Mouse (Mus musculus) heart, adult 11 months (tissue): ENCODE measurements around the gene Fbxo44.
A peak's percentile ranks its signal among the peaks of the same experiment; 100 is the strongest.
"Not testable (repeated sequence)": the region's sequence is repeated elsewhere in the genome, so short reads cannot be mapped to it uniquely, and the experiment has no call there.

ENCODE experiments used
- DNase-seq: peaks from one replicate; pipeline ENCODE4 v3.0.0; 2022

The Fbxo44 gene

GRCm38 (mm10) chr4:148160436-148161390 lies at the start of gene Fbxo44, which contains the start of gene Fbxo2:
TSS of gene Fbxo44 (minus strand) at chr4:148160482.
TSS of gene Fbxo2 (plus strand) at chr4:148160621.
- DNase-seq: no peak

- no peak for DNase-seq
Measured at GRCm38 (mm10) chr4:148204873-148205232, 44.6 kb upstream of the Fbxo44 start.

- no peak for DNase-seq
Measured at GRCm38 (mm10) chr4:148204061-148204872, 44.0 kb upstream of the Fbxo44 start.

DNA sequence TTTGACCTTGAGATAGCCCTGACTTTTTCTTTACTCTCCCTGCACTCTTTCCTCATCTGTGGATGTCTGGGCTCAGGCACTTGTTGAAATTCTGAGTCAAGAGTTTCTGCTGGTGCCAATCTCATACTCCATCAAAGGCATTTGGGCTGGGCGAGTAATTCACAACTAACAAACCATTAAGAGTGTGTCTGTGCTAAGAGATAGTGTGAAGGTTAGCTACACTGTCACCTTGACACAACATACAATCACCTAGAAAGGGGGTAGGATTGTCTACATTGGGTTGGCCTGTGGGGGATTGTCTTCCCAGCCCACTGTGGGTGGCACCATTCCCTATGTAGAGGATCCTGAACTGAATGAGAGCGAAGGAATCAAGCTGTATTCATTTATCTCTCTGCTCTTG lies 43.3 kb upstream of the Fbxo44 start:
- no peak for DNase-seq

- no peak for DNase-seq
Measured at GRCm38 (mm10) chr4:148198721-148199120, 38.4 kb upstream of the Fbxo44 start.

- DNase-seq: no peak
Measured at GRCm38 (mm10) chr4:148194400-148194799, 34.1 kb upstream of the Fbxo44 start.

DNA sequence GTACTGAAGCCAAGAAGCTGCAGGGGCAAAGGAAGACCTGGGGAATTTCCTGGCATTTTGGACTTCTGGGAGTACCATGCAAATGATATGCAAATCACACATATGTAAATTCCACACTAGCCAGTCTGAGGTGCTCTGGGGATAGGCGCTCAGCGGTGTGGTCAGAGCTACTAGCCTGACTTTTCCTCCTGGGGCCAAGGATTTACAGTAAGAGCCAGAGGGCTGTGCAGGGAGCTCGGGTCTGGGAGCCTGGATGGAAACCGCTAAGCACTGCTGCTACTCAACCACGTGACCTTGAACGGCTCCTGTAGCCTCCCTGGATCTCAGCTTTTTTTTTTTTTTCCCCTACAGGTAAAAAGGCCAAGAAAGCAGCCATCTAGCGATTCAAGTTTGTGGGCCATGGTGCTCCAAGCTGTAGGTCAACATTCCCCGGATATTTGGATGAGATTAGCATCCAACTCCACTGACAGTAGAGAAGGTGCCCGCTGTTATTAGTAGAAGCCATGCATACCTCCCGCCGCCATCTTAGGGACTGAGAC lies 32.5 kb upstream of the Fbxo44 start:
- DNase-seq: no peak

DNA sequence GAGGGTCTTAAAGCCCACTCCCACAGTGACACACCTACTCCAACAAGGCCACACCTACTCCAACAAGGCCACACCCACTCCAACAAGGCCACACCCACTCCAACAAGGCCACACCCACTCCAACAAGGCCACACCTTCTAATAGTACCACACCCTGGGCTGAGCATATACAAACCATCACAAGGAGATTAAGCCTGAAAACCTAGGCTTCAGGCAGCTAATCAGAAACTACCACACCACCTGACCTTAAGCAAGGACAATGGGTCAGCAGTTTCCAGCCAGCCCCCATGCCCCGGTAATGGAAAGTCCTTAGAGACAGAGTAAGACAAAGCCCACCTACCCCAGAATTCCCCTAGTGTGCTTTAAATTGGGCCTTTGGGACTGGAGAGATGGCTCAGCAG lies 28.5 kb upstream of the Fbxo44 start:
- DNase-seq: not testable (repeated sequence)

DNA sequence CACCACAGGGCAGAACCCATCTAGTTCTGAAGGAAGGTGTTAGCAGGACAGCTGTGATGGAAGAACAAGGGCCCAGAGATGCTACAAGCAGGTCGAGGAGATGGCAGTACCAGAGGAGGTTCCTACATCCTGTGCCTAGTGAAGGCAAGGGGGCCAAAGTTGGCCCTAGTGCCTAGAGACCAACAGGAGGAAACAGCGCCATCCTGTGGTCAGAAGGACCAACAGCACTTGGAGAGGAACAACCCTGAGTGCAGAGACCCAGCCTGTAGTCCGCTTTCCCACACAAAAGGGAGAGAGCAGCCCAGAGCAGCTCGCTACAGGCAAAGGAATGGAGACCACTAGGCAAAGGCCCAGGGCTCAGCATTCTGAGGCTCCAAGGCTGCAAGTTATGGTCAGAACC lies 25.5 kb upstream of the Fbxo44 start:
- DNase-seq: no peak

- DNase-seq: no peak
Measured at GRCm38 (mm10) chr4:148184564-148184963, 24.3 kb upstream of the Fbxo44 start.

- no peak for DNase-seq
Measured at GRCm38 (mm10) chr4:148182363-148182762, 22.1 kb upstream of the Fbxo44 start.

DNA sequence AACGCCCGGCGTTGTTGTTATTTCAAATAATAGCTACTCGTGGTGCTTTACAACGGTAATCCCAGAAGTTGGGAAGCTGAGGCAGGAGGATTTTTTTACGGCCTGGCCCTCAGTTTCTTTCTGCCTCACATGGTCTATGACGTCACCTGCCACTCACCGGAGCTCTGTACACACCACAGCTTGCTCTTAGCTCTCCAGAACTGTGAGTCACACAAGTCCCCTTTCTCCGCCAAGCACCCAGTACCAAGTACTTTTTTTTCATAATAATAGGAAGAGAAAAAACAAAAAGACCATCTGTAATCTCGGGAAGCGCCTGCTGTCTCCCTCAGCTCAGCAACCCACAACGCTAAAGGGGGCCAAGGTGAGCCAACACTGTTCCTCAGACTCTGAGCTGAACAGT lies 21.2 kb upstream of the Fbxo44 start:
- no peak for DNase-seq

GRCm38 (mm10) chr4:148177716-148178115 lies 17.4 kb upstream of the Fbxo44 start:
- DNase-seq: no peak

DNA sequence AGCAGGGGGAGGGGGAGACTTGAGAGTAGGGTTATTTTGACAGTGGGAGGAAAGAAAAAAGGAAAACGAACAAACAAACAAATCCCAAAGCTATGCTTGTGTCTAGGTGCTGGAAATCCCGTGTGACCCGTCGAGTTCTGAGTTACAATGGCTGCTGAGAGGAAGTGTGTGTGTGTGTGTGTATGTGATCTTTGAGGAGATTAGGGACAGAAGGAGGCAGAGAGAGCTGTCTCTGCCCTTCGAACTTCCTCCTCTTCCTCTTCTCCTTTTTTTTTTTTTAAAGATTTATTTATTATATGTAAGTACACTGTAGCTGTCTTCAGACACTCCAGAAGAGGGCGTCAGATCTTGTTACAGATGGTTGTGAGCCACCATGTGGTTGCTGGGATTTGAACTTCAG lies 16.3 kb upstream of the Fbxo44 start:
- DNase-seq: not testable (repeated sequence)

DNA sequence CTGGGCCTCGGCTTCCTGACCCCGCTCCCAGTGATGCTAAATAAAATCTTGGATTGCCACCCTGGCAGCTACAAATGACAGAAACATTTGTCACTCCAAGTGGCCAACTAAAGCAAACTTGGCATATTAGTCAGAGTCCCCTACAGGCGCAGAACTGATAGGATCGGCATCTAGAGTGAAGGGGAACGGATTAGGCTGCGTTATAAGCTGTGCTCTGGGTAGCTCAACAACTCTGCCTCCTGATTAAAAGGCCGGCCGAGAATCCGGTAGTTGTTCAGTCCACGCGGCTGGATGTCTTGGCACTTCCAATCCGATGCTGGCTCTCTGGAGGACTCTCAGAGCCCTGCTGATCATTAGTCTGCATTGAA lies 14.2 kb upstream of the Fbxo44 start:
- DNase-seq: no peak

- DNase-seq: no peak
Measured at GRCm38 (mm10) chr4:148173811-148174494, 13.7 kb upstream of the Fbxo44 start.

GRCm38 (mm10) chr4:148171261-148171660 lies 11.0 kb upstream of the Fbxo44 start:
- DNase-seq: no peak

- DNase-seq: no peak
Measured at GRCm38 (mm10) chr4:148170842-148171241, 10.6 kb upstream of the Fbxo44 start.

GRCm38 (mm10) chr4:148169586-148169985 lies 9.3 kb upstream of the Fbxo44 start:
- DNase-seq: no peak

DNA sequence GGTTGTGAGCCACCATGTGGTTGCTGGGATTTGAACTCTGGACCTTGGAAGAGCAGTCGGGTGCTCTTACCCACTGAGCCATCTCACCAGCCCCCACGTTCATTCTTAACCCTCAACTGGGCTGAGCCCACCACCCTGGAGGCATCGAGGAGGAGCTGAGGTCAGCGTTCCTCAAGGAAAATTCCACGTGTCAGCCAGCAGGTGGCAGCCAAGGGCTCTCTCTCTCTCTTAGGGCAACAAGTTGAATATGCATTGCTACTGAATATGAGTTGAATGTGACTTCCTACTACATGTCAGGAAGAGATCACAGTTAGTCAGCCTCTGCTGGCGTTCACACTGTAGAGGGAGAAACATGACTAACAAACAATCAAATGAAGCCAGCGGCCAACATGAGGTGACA lies 8.0 kb upstream of the Fbxo44 start:
- DNase-seq: no peak

DNA sequence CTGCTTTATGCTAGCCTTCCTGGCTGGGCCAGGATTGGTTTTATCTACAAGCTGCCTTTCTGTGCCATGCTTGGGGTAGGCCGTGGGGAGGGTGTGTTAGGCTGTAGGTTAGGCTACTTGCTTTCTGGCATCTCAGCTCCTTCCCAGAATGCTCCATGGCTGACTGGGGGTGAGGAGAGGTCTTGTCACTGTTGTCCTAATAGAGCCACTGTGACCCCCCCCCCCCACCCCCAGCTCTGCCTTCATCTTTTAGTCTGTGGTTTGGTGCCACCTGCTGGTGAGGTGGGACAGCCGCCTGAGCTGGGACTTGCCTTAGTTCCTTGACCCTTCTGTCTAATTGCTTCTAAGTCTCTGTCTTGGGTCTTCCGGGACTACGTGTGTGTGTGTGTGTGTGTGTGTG lies 6.7 kb upstream of the Fbxo44 start:
- DNase-seq: peak; percentile 93

- DNase-seq: peak; percentile 91
Measured at GRCm38 (mm10) chr4:148166431-148166830, 6.1 kb upstream of the Fbxo44 start.

- DNase-seq: no peak
Measured at GRCm38 (mm10) chr4:148165551-148165950, 5.3 kb upstream of the Fbxo44 start.
